Mouse (Mus musculus) embryonic facial prominence, embryonic 12.5 days (tissue): Measurements from ENCODE around the gene Gm9903. TPM values are rescaled to one million over a fixed set of nuclear protein-coding genes. Genes with fewer than 3 reads are reported as not detected.

Experiments
- ATAC-seq: fragments of 200-750 bp; cut with Nextera tagmentation; 2 replicates; pipeline ENCODE4 v1.8.0; 2017; ENCODE audit not compliant: insufficient number of reproducible peaks, insufficient read depth, low FRiP score, low TSS enrichment
- H3K27ac ChIP-seq: fragments of 300-500 bp; sonication (generic); 2 replicates; pipeline ENCODE4 v1.5.1; 2016; ENCODE audit warnings: mild to moderate bottlenecking
- H3K27me3 ChIP-seq: fragments of 300-500 bp; sonication (generic); 2 replicates; pipeline ENCODE4 v1.6.1; 2016; ENCODE audit warnings: mild to moderate bottlenecking, moderate library complexity
- H3K36me3 ChIP-seq: fragments of 300-500 bp; sonication (generic); 2 replicates; pipeline ENCODE4 v1.6.1; 2016; ENCODE audit warnings: mild to moderate bottlenecking
- H3K4me1 ChIP-seq: fragments of 300-500 bp; sonication (generic); 2 replicates; pipeline ENCODE4 v1.6.1; 2016
- H3K4me2 ChIP-seq: fragments of 300-500 bp; sonication (generic); replicated peaks from 2 replicates; pipeline ENCODE4 v1.6.1; 2016; ENCODE audit warnings: mild to moderate bottlenecking, moderate library complexity
- H3K4me3 ChIP-seq: fragments of 300-500 bp; sonication (generic); 2 replicates; pipeline ENCODE4 v1.5.1; 2016; ENCODE audit warnings: mild to moderate bottlenecking
- H3K9ac ChIP-seq: fragments of 300-500 bp; sonication (generic); 2 replicates; pipeline ENCODE4 v1.6.1; 2016; ENCODE audit warnings: mild to moderate bottlenecking, moderate library complexity
- H3K9me3 ChIP-seq: fragments of 300-500 bp; sonication (generic); 2 replicates; pipeline ENCODE4 v1.6.1; 2016; ENCODE audit warnings: mild to moderate bottlenecking, moderate library complexity
- WGBS: fragments of 180-500 bp; shearing (Covaris S2); methylation state at CpG from one replicate; pipeline ENCODE4 v1.1.7; 2016; 5-methylcytosine and 5-hydroxymethylcytosine counted together
- polyA plus RNA-seq: library from polyadenylated mRNA; unstranded; fragments of >200 nt; fragmentation: Nextera tagmentation; extraction: Ambion mirVana; gene quantifications from 2 replicates; pipeline ENCODE4 v1.2.1, GENCODE M21; 2016

The Gm9903 gene
- polyA plus RNA-seq, 1 experiment from 2014 or later, result 0.83 TPM

GRCm38 (mm10) chr5:33651541-33651920 lies 21.8 kb downstream of the Gm9903 start:
- Histone ChIP-seq H3K4me2 (peak overlapping the region; percentile 64), H3K4me3 (peak overlapping the region; percentile 81), H3K36me3 (peaks cover 37% of the 10 kb centered on the region), H3K9ac (peak overlapping the region; percentile 81), H3K27ac (peak overlapping the region; percentile 94), H3K4me1 (peaks cover 29% of the 10 kb centered on the region), H3K9me3 (no peaks in the 10 kb centered on the region), H3K27me3 (no peaks in the 10 kb centered on the region)
- ATAC-seq, result 0 out of 2 replicates have a peak, but pooled peaks have one; percentile 0
- under 1% methylated on average over 11 of the region's 11 CpGs for WGBS

DNA sequence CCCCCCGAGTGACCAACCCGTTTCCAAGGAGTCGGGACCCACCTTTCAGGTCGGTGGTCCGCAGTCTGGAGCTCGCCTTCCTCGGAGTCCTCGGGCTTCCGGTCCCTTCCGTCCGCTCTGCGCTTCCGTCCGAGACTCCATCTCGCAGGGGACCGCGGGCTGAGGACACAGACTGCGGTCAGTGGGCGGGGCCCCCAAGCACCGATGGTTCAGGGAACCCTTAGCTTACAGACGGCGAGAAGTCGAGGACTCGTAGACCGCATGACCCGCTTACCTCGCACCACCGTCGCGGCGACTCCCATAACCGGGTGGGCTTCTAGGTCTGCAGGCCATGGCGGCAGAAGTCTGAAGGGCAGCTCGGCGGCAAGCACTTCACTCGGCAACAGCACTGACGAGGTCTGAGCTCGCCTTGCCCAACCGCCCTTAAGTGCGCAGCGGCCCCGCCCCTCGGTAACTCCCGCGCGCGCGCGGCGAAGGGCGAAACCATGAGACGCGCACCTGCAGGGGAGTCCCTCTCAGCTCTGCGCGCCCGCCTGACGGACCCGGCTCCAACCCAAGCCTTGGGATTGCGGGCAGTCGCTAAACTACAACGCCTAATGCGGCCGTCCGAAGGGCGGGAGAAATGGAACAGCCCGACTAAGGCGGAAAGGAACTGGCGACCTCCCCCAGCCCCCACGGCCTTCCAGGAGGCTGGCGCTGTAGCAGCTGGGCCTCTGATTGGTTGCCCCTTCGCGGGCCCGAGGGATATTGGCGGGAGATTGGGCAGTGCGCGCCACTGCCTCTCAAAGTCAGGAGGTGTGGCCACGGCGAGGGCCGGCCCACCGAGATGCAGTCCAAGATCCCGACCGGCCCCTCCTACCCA lies 22.4 kb downstream of the Gm9903 start, which contains the start of gene Slbp:
Slbp (minus strand) TSS at position 654 of the 862 bp plus-strand sequence.
- peak within 1 kb of the TSS; percentile 64 for H3K4me2 ChIP-seq
- ATAC-seq, result peak; percentile 94
- peaks cover 32% of the 10 kb centered on the region for H3K36me3 ChIP-seq
- peaks cover 35% of the 10 kb centered on the region for H3K4me1 ChIP-seq
- H3K27me3 ChIP-seq, result no peaks in the 10 kb centered on the region
- H3K9ac ChIP-seq, result peak within 1 kb of the TSS; percentile 81
- H3K27ac ChIP-seq, result peak within 1 kb of the TSS; percentile 94
- peak within 1 kb of the TSS; percentile 81 for H3K4me3 ChIP-seq
- WGBS, result under 1% methylated on average over 82 of the region's 82 CpGs
- no peaks in the 10 kb centered on the region for H3K9me3 ChIP-seq

GRCm38 (mm10) chr5:33652783-33653173 lies 23.1 kb downstream of the Gm9903 start:
- H3K36me3 ChIP-seq, result peaks cover 26% of the 10 kb centered on the region
- peak overlapping the region; percentile 64 for H3K4me2 ChIP-seq
- 0 out of 2 replicates have a peak, but pooled peaks have one; percentile 20 for ATAC-seq
- peak overlapping the region; percentile 94 for H3K27ac ChIP-seq
- H3K9me3 ChIP-seq, result no peaks in the 10 kb centered on the region
- peak overlapping the region; percentile 81 for H3K4me3 ChIP-seq
- no peaks in the 10 kb centered on the region for H3K27me3 ChIP-seq
- 5% methylated on average over 9 of the region's 9 CpGs for WGBS
- peak overlapping the region; percentile 39; the same call in 1 of the 2 replicates for H3K9ac ChIP-seq
- H3K4me1 ChIP-seq, result peaks cover 35% of the 10 kb centered on the region

- Histone ChIP-seq H3K36me3 (peaks cover 16% of the 10 kb centered on the region; the same call in 1 of the 2 replicates), H3K27ac (no peak overlapping the region), H3K27me3 (no peaks in the 10 kb centered on the region), H3K4me1 (peaks cover 42% of the 10 kb centered on the region), H3K9ac (no peak overlapping the region), H3K4me3 (no peak overlapping the region), H3K9me3 (no peaks in the 10 kb centered on the region), H3K4me2 (no peak overlapping the region)
- WGBS, result 92% methylated on average over 13 of the region's 13 CpGs
- ATAC-seq, result no peak
These were observed 24.7 kb downstream of the Gm9903 start for GRCm38 (mm10) chr5:33654424-33654823.

GRCm38 (mm10) chr5:33655251-33655840 lies 25.6 kb downstream of the Gm9903 start:
- no peak overlapping the region for H3K4me2 ChIP-seq
- peaks cover 46% of the 10 kb centered on the region for H3K4me1 ChIP-seq
- H3K9ac ChIP-seq, result no peak overlapping the region
- WGBS, result 93% methylated on average over 10 of the region's 10 CpGs
- H3K9me3 ChIP-seq, result no peaks in the 10 kb centered on the region
- no peaks in the 10 kb centered on the region for H3K27me3 ChIP-seq
- peaks cover 16% of the 10 kb centered on the region; the same call in 1 of the 2 replicates for H3K36me3 ChIP-seq
- H3K4me3 ChIP-seq, result no peak overlapping the region
- H3K27ac ChIP-seq, result no peak overlapping the region
- no peak for ATAC-seq

GRCm38 (mm10) chr5:33656739-33657138 lies 27.0 kb downstream of the Gm9903 start:
- Histone ChIP-seq H3K4me2 (peak overlapping the region; percentile 94), H3K9ac (peak overlapping the region; percentile 88), H3K4me1 (peaks cover 37% of the 10 kb centered on the region), H3K9me3 (no peaks in the 10 kb centered on the region), H3K4me3 (peak overlapping the region; percentile 71), H3K27ac (peak overlapping the region; percentile 93; the same call in 1 of the 2 replicates), H3K27me3 (no peaks in the 10 kb centered on the region), H3K36me3 (peaks cover 29% of the 10 kb centered on the region)
- no peak for ATAC-seq
- 48% methylated on average over 1 of the region's 1 CpGs for WGBS

- no peaks in the 10 kb centered on the region for H3K9me3 ChIP-seq
- peak overlapping the region; percentile 88 for H3K9ac ChIP-seq
- H3K27ac ChIP-seq, result peak overlapping the region; percentile 93
- peak overlapping the region; percentile 71 for H3K4me3 ChIP-seq
- peaks cover 37% of the 10 kb centered on the region for H3K4me1 ChIP-seq
- H3K36me3 ChIP-seq, result peaks cover 35% of the 10 kb centered on the region
- under 1% methylated on average over 32 of the region's 32 CpGs for WGBS
- no peaks in the 10 kb centered on the region for H3K27me3 ChIP-seq
- ATAC-seq, result peak; percentile 10
- peak overlapping the region; percentile 94 for H3K4me2 ChIP-seq
These were observed 27.6 kb downstream of the Gm9903 start for GRCm38 (mm10) chr5:33657251-33657786.

DNA sequence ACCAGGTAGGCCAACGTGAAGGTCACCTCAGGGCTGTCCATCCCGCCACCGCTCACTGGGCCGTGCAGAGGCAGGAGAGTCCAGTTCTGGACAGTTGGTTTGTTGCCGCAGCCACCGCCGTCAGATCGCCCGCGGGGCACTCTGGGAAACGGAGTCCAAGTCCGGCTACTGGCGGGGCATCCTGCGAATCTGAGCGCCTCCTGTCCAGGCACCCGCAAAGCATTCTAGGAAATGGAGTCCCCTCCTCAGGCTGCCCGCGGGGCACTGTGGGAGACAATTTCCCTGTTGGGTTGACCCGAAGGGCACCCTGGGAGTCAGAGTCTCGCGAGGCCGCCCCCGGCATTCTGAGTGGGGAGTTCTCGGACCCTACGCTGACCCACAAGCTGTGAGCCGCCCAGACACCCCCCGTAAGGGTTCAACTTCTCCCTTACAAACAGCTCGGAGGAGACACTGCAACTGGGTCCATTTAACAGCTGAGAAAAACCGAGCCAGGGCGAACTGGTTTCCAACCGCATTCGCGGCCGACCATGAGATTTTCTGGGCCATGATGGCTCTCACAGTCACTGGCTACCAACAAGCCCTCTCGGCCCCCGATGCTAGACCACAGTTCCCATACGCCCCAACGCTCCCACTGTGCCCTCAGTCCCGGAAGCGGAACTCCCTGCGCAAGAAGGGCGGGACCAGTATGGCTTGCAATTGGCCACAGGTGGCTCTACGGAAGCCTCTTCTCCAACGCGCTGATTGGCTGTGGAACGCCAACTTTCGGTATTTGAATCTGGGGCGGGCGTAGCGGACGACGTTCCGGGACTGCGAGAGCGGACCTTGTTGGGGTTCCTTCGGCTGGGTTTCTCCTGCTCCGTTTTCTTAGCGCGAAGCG lies 28.3 kb downstream of the Gm9903 start, which contains the start of the genes Tacc3 and Tmem129:
Tacc3 (plus strand) TSS at position 342 of the 877 bp plus-strand sequence.
Tmem129 (minus strand) TSS at position 630 of the 877 bp plus-strand sequence.
- H3K36me3 ChIP-seq, result peaks cover 40% of the 10 kb centered on the region
- no peaks in the 10 kb centered on the region for H3K27me3 ChIP-seq
- H3K4me3 ChIP-seq, result peak within 1 kb of the TSS; percentile 71
- peak within 1 kb of the TSS; percentile 93 for H3K27ac ChIP-seq
- peak within 1 kb of the TSS; percentile 94 for H3K4me2 ChIP-seq
- no peaks in the 10 kb centered on the region for H3K9me3 ChIP-seq
- peaks cover 34% of the 10 kb centered on the region for H3K4me1 ChIP-seq
- ATAC-seq, result peak; percentile 97
- peak within 1 kb of the TSS; percentile 88 for H3K9ac ChIP-seq
- WGBS, result under 1% methylated on average over 60 of the region's 60 CpGs

DNA sequence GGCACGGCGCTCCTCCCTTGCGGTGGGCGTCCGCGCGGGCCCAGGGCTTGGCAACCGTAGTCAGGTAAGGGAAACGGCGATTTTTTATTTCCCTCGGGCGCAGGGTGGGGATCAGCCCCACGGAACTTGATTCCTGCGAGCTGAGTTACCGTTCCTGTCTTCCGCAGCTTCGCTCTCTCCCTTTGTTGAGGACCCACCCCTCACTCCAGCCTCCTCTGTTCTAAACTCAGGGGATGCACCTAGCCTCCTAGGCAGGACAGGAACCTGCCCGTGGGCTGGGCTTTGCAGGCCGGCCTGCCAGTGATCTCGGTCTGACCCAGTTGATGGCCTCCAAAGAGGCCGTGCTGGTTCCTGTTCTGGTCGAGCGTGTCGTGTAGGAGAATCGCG lies 28.9 kb downstream of the Gm9903 start:
- H3K9me3 ChIP-seq, result no peaks in the 10 kb centered on the region
- H3K4me2 ChIP-seq, result peak overlapping the region; percentile 94
- H3K36me3 ChIP-seq, result peaks cover 38% of the 10 kb centered on the region
- peak; percentile 0; the same call in 1 of the 2 replicates for ATAC-seq
- H3K4me3 ChIP-seq, result peak overlapping the region; percentile 71
- peak overlapping the region; percentile 93 for H3K27ac ChIP-seq
- H3K9ac ChIP-seq, result peak overlapping the region; percentile 88
- peaks cover 29% of the 10 kb centered on the region for H3K4me1 ChIP-seq
- H3K27me3 ChIP-seq, result no peaks in the 10 kb centered on the region
- under 1% methylated on average over 26 of the region's 26 CpGs for WGBS

DNA sequence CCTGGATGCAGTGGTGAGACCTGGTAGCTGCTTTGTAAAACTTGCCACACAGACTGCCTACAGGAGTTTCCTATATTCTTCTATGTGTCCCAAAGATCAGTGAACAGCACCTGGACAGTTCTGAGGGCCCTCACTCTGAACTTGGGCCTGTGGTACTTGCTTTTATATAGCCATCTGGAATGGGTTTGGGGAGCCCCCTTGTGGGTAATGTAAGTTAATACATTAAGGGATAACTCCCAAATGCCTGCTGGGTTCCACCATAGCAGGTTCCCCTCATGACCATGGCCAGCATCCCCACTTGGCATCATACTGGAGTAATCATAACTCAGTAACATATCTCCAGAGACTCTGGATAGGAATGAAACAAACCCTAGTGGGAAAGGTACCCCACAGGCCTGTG lies 38.5 kb downstream of the Gm9903 start:
- no peak overlapping the region for H3K27ac ChIP-seq
- H3K36me3 ChIP-seq, result peaks cover 85% of the 10 kb centered on the region
- no peak overlapping the region for H3K9ac ChIP-seq
- H3K27me3 ChIP-seq, result no peaks in the 10 kb centered on the region
- H3K9me3 ChIP-seq, result no peaks in the 10 kb centered on the region
- no peak overlapping the region for H3K4me3 ChIP-seq
- 0 out of 2 replicates have a peak, but pooled peaks have one; percentile 15 for ATAC-seq
- H3K4me2 ChIP-seq, result no peak overlapping the region
- no peaks in the 10 kb centered on the region for H3K4me1 ChIP-seq

- H3K9ac ChIP-seq, result no peak overlapping the region
- H3K4me1 ChIP-seq, result no peaks in the 10 kb centered on the region
- H3K27ac ChIP-seq, result no peak overlapping the region
- H3K4me3 ChIP-seq, result no peak overlapping the region
- H3K4me2 ChIP-seq, result no peak overlapping the region
- H3K27me3 ChIP-seq, result no peaks in the 10 kb centered on the region
- peaks cover 66% of the 10 kb centered on the region for H3K36me3 ChIP-seq
- H3K9me3 ChIP-seq, result no peaks in the 10 kb centered on the region
- ATAC-seq, result no peak
- 85% methylated on average over 5 of the region's 5 CpGs for WGBS
These were observed 41.9 kb downstream of the Gm9903 start for GRCm38 (mm10) chr5:33671659-33672058.
